Mouse (Mus musculus) myocyte (in vitro differentiated cells): ENCODE measurements at regions not wholly inside any gene's neighbourhood (a gene's known extent, or its start where the extent isn't known, plus 50 kb on each side); places are given as distances from the start of the nearest gene placed in this dataset.

ENCODE experiments used
- H3K27me3 ChIP-seq: one replicate; pipeline ENCODE4 v1.6.1; 2011; ENCODE audit not compliant: control insufficient read depth, insufficient read depth, insufficient read length
- H3K36me3 ChIP-seq: one replicate; pipeline ENCODE4 v1.6.1; 2011; ENCODE audit not compliant: control insufficient read depth, insufficient read depth
- H3K4me2 ChIP-seq: one replicate; pipeline ENCODE4 v1.6.1; 2011; ENCODE audit warnings: low read depth, control low read depth
- H3K4me3 ChIP-seq: one replicate; pipeline ENCODE4 v1.5.1; 2011; ENCODE audit warnings: mild to moderate bottlenecking, control low read depth, moderate library complexity
- H3K79me2 ChIP-seq: one replicate; pipeline ENCODE4 v1.6.1; 2011; ENCODE audit not compliant: control insufficient read depth, insufficient read depth
- H3ac ChIP-seq: one replicate; pipeline ENCODE4 v1.6.1; 2011; ENCODE audit not compliant: control insufficient read depth, insufficient read length
- CEBPB ChIP-seq: IDR thresholded peaks from 2 replicates; pipeline ENCODE4 v1.6.1; 2011; ENCODE audit warnings: mild to moderate bottlenecking, moderate library complexity; ENCODE audit not compliant: poor library complexity, insufficient read depth, severe bottlenecking
- E2F4 ChIP-seq: IDR thresholded peaks from one replicate; pipeline ENCODE4 v1.6.1; 2011; ENCODE audit warnings: mild to moderate bottlenecking, control low read depth, moderate library complexity; ENCODE audit not compliant: insufficient read depth
- MAX ChIP-seq: IDR thresholded peaks from one replicate; pipeline ENCODE4 v1.6.1; 2011; ENCODE audit warnings: low read depth, mild to moderate bottlenecking, control low read depth
- MYOD1 ChIP-seq, 3 experiments: IDR thresholded peaks; one replicate each; pipeline ENCODE4 v1.6.1; 2011; ENCODE audit warnings: control low read depth in 2 of 3, low read depth in 2 of 3, mild to moderate bottlenecking in 2 of 3, moderate library complexity in 1 of 3; ENCODE audit not compliant: insufficient read length in 2 of 3, control insufficient read depth in 1 of 3
- MYOG ChIP-seq, 3 experiments: IDR thresholded peaks; one replicate each; pipeline ENCODE4 v1.6.1; 2011; ENCODE audit warnings: control low read depth in 2 of 3, low read depth in 2 of 3, mild to moderate bottlenecking in 2 of 3; ENCODE audit not compliant: insufficient read length in 2 of 3, control insufficient read depth in 1 of 3, insufficient read depth in 1 of 3
- POLR2A ChIP-seq: IDR thresholded peaks from one replicate; pipeline ENCODE4 v1.6.1; 2011; ENCODE audit warnings: low read depth, mild to moderate bottlenecking, control low read depth, moderate library complexity; ENCODE audit not compliant: insufficient read length
- POLR2AphosphoS2 ChIP-seq: IDR thresholded peaks from one replicate; pipeline ENCODE4 v1.6.1; 2011; ENCODE audit warnings: low read depth, control low read depth; ENCODE audit not compliant: insufficient read length
- REST ChIP-seq: IDR thresholded peaks from one replicate; pipeline ENCODE4 v1.6.1; 2011; ENCODE audit warnings: mild to moderate bottlenecking, control low read depth, moderate library complexity; ENCODE audit not compliant: insufficient read depth, insufficient read length
- SRF ChIP-seq: IDR thresholded peaks from one replicate; pipeline ENCODE4 v1.6.1; 2011; ENCODE audit warnings: low read depth; ENCODE audit not compliant: control insufficient read depth, insufficient read length
- TCF12 ChIP-seq: IDR thresholded peaks from one replicate; pipeline ENCODE4 v1.6.1; 2011; ENCODE audit warnings: mild to moderate bottlenecking, control low read depth; ENCODE audit not compliant: poor library complexity, insufficient read depth, severe bottlenecking
- TCF3 ChIP-seq: IDR thresholded peaks from one replicate; pipeline ENCODE4 v1.6.1; 2011; ENCODE audit warnings: low read depth, control low read depth; ENCODE audit not compliant: insufficient read length
- USF1 ChIP-seq: IDR thresholded peaks from one replicate; pipeline ENCODE4 v1.6.1; 2011; ENCODE audit warnings: low read depth, mild to moderate bottlenecking, control low read depth, moderate library complexity

GRCm38 (mm10) chr6:93272206-93272605 lies 328.9 kb upstream of the Adamts9 start:
- no peaks in the 10 kb centered on the region for H3K79me2 ChIP-seq
- no peak for TF ChIP-seq CEBPB
- no peak for TF ChIP-seq MAX
- no peak for TF ChIP-seq E2F4
- no peak for TF ChIP-seq TCF3
- no peak for TF ChIP-seq TCF12
- no peak for TF ChIP-seq POLR2AphosphoS2
- no peak for TF ChIP-seq USF1
- TF ChIP-seq REST: no peak
- TF ChIP-seq MYOD1 (IDR thresholded peaks at IDR 0.05; ENCODE audit: control insufficient read depth in 1 of 3, insufficient read length in 2 of 3, low read depth in 2 of 3): no peak
- TF ChIP-seq SRF: no peak
- TF ChIP-seq MYOG (IDR thresholded peaks at IDR 0.05; ENCODE audit: control insufficient read depth in 1 of 3, insufficient read depth in 1 of 3, insufficient read length in 2 of 3, low read depth in 2 of 3): no peak
- no peak for TF ChIP-seq POLR2A
- H3ac ChIP-seq: no peak overlapping the region

DNA sequence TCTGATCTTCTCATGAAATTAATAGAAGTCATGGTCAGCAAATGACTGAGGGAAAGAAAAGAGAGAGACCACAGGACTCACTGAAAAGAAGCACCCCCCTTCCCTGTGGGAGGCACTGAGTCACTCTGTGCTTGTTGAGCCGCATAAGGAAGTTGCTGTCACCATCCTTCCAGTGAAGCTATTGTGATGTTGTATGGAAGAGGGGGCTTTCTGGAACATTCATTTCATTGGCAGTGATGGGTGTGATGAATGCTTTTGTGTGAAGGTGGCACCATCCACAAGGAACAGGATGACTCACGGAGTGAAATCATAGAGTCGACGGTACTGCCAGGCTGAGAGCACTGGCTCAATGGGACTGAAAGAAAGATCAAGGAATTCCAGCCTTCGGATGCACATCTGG lies 323.5 kb upstream of the Adamts9 start:
- H3K27me3 ChIP-seq: no peaks in the 10 kb centered on the region
- no peak overlapping the region for H3ac ChIP-seq
- no peak overlapping the region for H3K4me2 ChIP-seq
- no peaks in the 10 kb centered on the region for H3K79me2 ChIP-seq
- H3K4me3 ChIP-seq: no peak overlapping the region
- no peaks in the 10 kb centered on the region for H3K36me3 ChIP-seq
- no peak for TF ChIP-seq SRF
- no peak for TF ChIP-seq TCF12
- TF ChIP-seq POLR2A: no peak
- no peak for TF ChIP-seq MYOG (IDR thresholded peaks at IDR 0.05; ENCODE audit: control insufficient read depth in 1 of 3, insufficient read depth in 1 of 3, insufficient read length in 2 of 3, low read depth in 2 of 3)
- TF ChIP-seq E2F4: no peak
- TF ChIP-seq MYOD1 (IDR thresholded peaks at IDR 0.05; ENCODE audit: control insufficient read depth in 1 of 3, insufficient read length in 2 of 3, low read depth in 2 of 3): no peak
- no peak for TF ChIP-seq MAX
- TF ChIP-seq USF1: no peak
- no peak for TF ChIP-seq REST
- no peak for TF ChIP-seq CEBPB
- no peak for TF ChIP-seq POLR2AphosphoS2
- no peak for TF ChIP-seq TCF3

More at GRCm38 (mm10) chr6:93272206-93272605, 328.9 kb upstream of the Adamts9 start:
- Histone ChIP-seq H3K4me3 (no peak overlapping the region), H3K27me3 (no peaks in the 10 kb centered on the region), H3K4me2 (no peak overlapping the region), H3K36me3 (no peaks in the 10 kb centered on the region)

DNA sequence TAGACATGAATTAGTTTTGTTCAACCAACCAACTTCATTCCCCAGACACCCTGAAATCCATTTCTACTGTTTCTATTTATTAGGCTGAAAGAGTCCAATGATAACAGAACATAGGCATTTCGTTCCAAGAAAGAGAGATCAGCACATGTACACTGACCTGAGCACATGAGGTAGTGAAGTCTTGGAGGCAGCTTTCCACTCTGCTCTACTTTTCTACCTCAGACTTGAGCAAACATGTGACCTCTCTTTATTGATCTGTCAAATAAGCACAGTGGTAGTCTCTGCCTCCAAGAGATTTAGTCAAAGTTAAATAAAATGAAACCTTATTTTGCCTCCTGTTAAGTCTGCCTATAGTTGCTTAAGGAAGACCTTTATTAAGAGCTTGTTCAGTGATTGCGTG lies 321.9 kb upstream of the Adamts9 start:
- Histone ChIP-seq H3K36me3 (no peaks in the 10 kb centered on the region), H3K79me2 (no peaks in the 10 kb centered on the region), H3ac (no peak overlapping the region), H3K4me3 (no peak overlapping the region), H3K27me3 (no peaks in the 10 kb centered on the region), H3K4me2 (no peak overlapping the region)
- no peak for TF ChIP-seq E2F4
- no peak for TF ChIP-seq TCF3
- no peak for TF ChIP-seq MAX
- TF ChIP-seq TCF12: no peak

- TF ChIP-seq SRF: no peak
- no peak for TF ChIP-seq CEBPB
- no peak for TF ChIP-seq E2F4
- no peak for TF ChIP-seq POLR2AphosphoS2
- no peaks in the 10 kb centered on the region for H3K36me3 ChIP-seq
Observed at GRCm38 (mm10) chr6:93260827-93261226, 317.5 kb upstream of the Adamts9 start.

GRCm38 (mm10) chr6:93257130-93257841 lies 314.0 kb upstream of the Adamts9 start:
- Histone ChIP-seq H3K36me3 (no peaks in the 10 kb centered on the region), H3K27me3 (no peaks in the 10 kb centered on the region), H3K4me3 (no peak overlapping the region), H3K79me2 (no peaks in the 10 kb centered on the region), H3K4me2 (peak overlapping the region; percentile 53), H3ac (no peak overlapping the region)
- no peak for TF ChIP-seq POLR2A

More at GRCm38 (mm10) chr6:93260827-93261226, 317.5 kb upstream of the Adamts9 start:
- H3K79me2 ChIP-seq: no peaks in the 10 kb centered on the region
- H3K4me2 ChIP-seq: no peak overlapping the region
- no peaks in the 10 kb centered on the region for H3K27me3 ChIP-seq
- H3ac ChIP-seq: no peak overlapping the region
- H3K4me3 ChIP-seq: no peak overlapping the region

GRCm38 (mm10) chr6:93253746-93254145 lies 310.5 kb upstream of the Adamts9 start:
- no peak for TF ChIP-seq SRF
- no peak for TF ChIP-seq POLR2AphosphoS2
- TF ChIP-seq TCF3: no peak
- no peak for TF ChIP-seq E2F4
- no peak for TF ChIP-seq REST
- TF ChIP-seq MAX: no peak
- TF ChIP-seq MYOG (IDR thresholded peaks at IDR 0.05; ENCODE audit: control insufficient read depth in 1 of 3, insufficient read depth in 1 of 3, insufficient read length in 2 of 3, low read depth in 2 of 3): no peak
- TF ChIP-seq USF1: no peak
- no peak for TF ChIP-seq CEBPB
- Histone ChIP-seq H3ac (no peak overlapping the region), H3K79me2 (no peaks in the 10 kb centered on the region), H3K4me2 (no peak overlapping the region), H3K36me3 (no peaks in the 10 kb centered on the region), H3K4me3 (no peak overlapping the region), H3K27me3 (no peaks in the 10 kb centered on the region)
